Mouse (Mus musculus): Measurements from ENCODE around the gene Pex26. TPM values are rescaled to one million over a fixed set of nuclear protein-coding genes. Genes with fewer than 3 reads are reported as not detected.

Pex26 gene
- total RNA-seq, 2 experiments from 2014 or later = 11.4 to 12.8 TPM

GRCm38 (mm10) chr6:121232652-121233051 lies 49.2 kb downstream of the Pex26 start:
- DNase-seq (ENCODE audit: low spot score in 2 of 2) = no peak

- DNase-seq (ENCODE audit: low spot score in 2 of 2) = no peak
Observed at GRCm38 (mm10) chr6:121236386-121236785, 52.9 kb downstream of the Pex26 start.

GRCm38 (mm10) chr6:121238209-121238608 lies 54.7 kb downstream of the Pex26 start:
- DNase-seq (ENCODE audit: low spot score in 2 of 2) = no peak

GRCm38 (mm10) chr6:121241780-121242179 lies 58.3 kb downstream of the Pex26 start:
- DNase-seq (ENCODE audit: low spot score in 2 of 2) = no peak

- DNase-seq (ENCODE audit: low spot score in 2 of 2) = no peak
Observed at GRCm38 (mm10) chr6:121243161-121243560, 59.7 kb downstream of the Pex26 start.

- DNase-seq (ENCODE audit: low spot score in 2 of 2) = peak; percentile 11 to 65
Observed at GRCm38 (mm10) chr6:121245127-121246036, 61.9 kb downstream of the Pex26 start, which contains the start of gene Usp18. TSS of gene Usp18 (plus strand) at chr6:121245906.

GRCm38 (mm10) chr6:121246037-121246361 lies 62.5 kb downstream of the Pex26 start:
- no peak for DNase-seq (ENCODE audit: low spot score in 2 of 2)

Other genes starting within 250 kb of the Pex26 start
- gene Mical3, start 52.7 kb upstream of the Pex26 start, total RNA-seq (2021) = 10 to 100 TPM; 75.0 to 80.8 TPM
- gene Tuba8, start 27.0 kb downstream of the Pex26 start, total RNA-seq (2021) = 1 to 10 TPM; 6.3 to 7.8 TPM
- under 1 TPM; 0.30 to 0.64 TPM for gene Usp18, start 62.2 kb downstream of the Pex26 start, total RNA-seq (2021)
- 10 to 100 TPM in 1 of 2 experiments, 1 to 10 TPM in 1; 8.9 to 11.6 TPM for gene Slc6a13, start 116.6 kb downstream of the Pex26 start, total RNA-seq (2021)
- 1 to 10 TPM; 2.2 to 2.3 TPM for gene Slc6a12, start 159.4 kb downstream of the Pex26 start, total RNA-seq (2021)